Mouse (Mus musculus) thymus, adult 2 months (tissue): Measurements from ENCODE around the gene Neb.

Experiments used
- CTCF ChIP-seq: fragments of 200-500 bp; IDR thresholded peaks from 2 replicates; pipeline ENCODE4 v1.5.1; 2012; ENCODE audit warnings: mild to moderate bottlenecking, control low read depth, low read length, moderate library complexity, borderline replicate concordance; ENCODE audit not compliant: control insufficient read depth, poor library complexity, insufficient read depth; ENCODE audit errors: extremely low read depth
- POLR2A ChIP-seq: fragments of 200-500 bp; IDR thresholded peaks from 2 replicates; pipeline ENCODE4 v1.6.1; 2012; ENCODE audit warnings: mild to moderate bottlenecking, low read length, control low read depth, moderate library complexity; ENCODE audit not compliant: control insufficient read depth, poor library complexity, insufficient read depth; ENCODE audit errors: extremely low read depth

DNA sequence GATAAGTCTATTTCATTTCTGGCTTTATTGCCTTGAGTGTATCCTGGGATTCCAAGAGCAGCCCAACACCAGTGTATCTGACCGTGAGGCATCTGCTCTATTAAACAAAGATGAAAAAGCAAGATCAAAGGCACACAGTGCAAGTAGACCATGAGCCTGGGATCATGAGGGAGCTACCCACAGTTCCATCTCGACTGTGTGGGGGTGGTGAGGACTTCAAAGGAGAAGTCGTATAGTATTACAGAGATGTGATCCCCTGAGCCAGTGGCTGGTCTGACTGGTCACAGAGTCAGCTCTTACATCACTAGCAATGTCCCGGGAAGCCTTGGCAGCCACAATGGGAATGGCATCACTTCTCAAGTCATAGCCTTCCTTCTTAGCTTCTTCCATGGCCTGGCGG is 140.4 kb downstream of the Neb start:
- TF ChIP-seq CTCF (no peak), POLR2A (no peak)
